Mouse (Mus musculus): ENCODE results near the gene Man1c1.

The Man1c1 gene

GRCm38 (mm10) chr4:134703835-134704546 lies at the start of gene Man1c1:
Gene Man1c1 (minus strand): TSS chr4:134704290.
- DNase-seq (ENCODE audit: low read depth, low spot score) = peak; percentile 96

GRCm38 (mm10) chr4:134753516-134754261 lies 49.6 kb upstream of the Man1c1 start:
- DNase-seq (ENCODE audit: low read depth, low spot score) = no peak

GRCm38 (mm10) chr4:134752911-134753426 lies 48.9 kb upstream of the Man1c1 start:
- no peak for DNase-seq (ENCODE audit: low read depth, low spot score)

- no peak for DNase-seq (ENCODE audit: low read depth, low spot score)
Observed at GRCm38 (mm10) chr4:134751682-134752380, 47.7 kb upstream of the Man1c1 start.

- no peak for DNase-seq (ENCODE audit: low read depth, low spot score)
Observed at GRCm38 (mm10) chr4:134750825-134751224, 46.7 kb upstream of the Man1c1 start.

GRCm38 (mm10) chr4:134750263-134750662 lies 46.2 kb upstream of the Man1c1 start:
- DNase-seq (ENCODE audit: low read depth, low spot score) = no peak

GRCm38 (mm10) chr4:134749301-134750030 lies 45.4 kb upstream of the Man1c1 start:
- DNase-seq (ENCODE audit: low read depth, low spot score) = no peak

- no peak for DNase-seq (ENCODE audit: low read depth, low spot score)
Observed at GRCm38 (mm10) chr4:134745900-134746661, 42.0 kb upstream of the Man1c1 start.

DNA sequence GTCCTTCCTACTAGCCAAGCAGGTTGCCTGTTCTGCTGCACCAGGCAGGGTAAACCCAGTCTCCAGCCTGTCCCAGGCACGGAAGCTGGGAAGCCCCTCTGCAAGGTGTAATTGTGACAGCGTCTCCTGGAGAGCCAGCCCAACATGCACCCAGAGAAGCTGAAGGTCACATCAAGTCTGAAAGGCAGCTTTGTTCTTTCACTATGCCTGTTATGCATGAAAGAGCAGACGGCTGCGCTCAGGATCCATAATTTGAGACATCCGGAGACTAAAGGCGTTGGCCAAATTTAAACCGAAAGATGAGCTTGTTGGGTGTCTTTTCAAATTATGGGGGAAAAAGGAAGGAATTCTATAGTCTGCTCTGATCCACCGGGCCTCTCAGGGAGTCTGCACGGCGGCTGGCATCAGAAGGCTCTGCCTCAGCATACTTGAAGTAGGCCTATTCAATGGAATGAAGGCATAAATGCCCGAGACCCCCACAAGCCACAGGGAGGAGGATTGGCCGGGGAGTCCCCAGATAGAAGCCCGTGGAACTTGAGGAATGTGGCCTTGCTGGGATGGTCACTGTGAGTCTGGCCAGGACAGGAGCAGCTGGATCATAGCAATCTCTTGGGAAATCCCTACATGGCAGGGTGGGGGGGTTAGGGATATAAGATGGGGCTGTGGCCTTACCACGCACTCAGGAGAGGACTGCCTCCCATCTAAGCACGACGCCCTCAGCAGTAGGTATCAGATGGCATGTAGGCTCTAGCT lies 40.0 kb upstream of the Man1c1 start:
- DNase-seq (ENCODE audit: low read depth, low spot score) = no peak

DNA sequence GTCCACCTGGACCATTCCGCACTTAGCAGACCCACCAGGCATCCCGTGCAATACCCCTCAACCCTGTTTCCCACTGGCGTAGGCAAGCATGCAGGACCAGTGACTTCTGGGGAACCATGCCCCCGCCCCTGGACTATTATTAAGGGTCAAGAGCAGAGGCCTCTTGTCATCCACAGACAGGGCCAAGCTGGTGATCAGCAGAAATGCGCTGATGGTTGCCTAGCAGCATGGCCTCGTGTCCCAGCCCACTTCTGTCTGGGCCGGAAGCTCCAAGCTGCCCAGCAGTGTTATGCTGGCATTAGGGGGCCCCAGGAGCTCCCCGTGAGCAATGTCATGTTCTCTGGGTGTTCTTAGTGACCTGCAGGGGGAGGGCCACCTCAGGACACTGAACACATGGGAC lies 37.9 kb upstream of the Man1c1 start:
- no peak for DNase-seq (ENCODE audit: low read depth, low spot score)

DNA sequence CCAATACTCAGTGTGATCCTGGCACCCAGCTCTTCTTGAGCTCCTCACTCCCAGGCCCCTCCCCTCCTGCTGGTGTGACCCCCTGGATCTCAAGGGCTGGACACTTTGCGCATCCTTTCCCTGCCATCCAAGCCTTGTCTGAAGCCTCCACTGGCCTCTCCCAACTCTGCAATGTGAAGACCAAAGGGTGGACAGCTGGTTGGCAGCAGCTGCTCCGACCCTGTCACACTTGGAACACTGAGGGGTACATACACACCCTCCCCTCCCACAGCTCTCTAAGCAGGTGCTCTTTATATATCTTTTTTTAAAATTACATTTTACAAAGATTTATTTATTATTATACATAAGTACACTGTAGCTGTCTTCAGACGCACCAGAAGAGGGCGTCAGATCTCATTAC lies 36.1 kb upstream of the Man1c1 start:
- no peak for DNase-seq (ENCODE audit: low read depth, low spot score)

DNA sequence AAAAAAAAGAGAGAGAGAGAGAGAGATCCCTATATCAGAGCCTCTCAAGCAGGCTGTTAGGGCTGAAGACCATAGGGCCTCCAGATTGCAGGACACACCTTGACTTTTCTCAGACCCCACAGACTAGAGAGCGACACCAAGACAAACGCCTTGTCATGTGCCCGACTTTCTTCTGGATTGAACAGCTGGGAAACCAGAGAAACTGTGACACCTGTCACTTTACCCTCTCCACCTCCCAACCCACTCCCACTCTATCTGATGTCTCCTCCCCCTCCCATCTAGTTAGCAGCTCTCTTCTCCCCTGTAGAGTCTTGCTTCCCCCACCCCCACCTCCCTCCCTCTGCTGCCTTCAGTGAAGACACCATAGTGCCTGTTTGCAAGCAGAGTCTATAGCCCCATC lies 35.4 kb upstream of the Man1c1 start:
- DNase-seq (ENCODE audit: low read depth, low spot score) = no peak

DNA sequence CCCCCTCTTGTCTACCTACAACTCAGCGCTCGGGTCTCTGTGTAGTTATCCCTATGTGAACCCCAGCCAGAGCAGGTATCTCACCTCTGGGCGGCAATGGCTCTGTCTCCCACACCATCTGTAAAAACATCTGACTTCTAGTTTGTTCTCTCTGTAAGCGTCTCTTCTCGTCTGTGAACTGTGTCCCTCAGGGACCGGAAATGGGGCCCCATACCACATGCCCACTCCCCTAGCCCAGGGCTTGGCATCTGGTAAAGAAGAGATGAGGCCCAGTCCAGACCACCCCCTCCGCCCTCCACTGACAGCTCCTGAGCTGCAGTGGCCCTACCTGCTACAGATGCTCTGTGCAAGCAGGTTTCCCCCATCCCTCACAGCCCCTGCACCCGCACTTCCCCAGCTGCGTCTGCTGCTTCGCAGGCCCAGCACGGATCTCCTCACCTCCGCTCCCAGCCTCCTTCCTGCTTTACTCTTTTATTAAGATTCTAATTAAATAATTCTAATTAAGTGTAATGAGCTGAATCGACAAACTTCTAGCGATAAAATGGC lies 33.3 kb upstream of the Man1c1 start:
- no peak for DNase-seq (ENCODE audit: low read depth, low spot score)

DNA sequence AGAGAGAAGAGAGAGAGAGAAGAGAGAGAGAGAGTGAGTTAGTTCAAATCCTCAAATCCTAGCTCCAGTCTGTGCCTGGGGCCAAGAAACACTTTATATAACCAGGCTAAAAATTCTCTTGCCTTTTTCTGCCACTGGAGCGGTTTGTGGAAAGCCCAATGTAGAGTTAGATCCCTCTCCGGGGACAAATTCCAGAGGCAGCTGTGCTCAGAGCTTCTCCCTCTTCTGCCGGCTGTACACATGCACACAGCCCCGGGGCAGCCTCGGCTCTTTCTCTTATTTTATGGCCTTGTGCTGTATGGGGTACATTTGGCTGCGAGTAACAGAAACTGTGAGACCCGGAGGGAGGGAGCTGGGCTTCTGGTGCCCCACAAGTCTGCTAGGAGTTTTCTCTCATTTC lies 32.1 kb upstream of the Man1c1 start:
- DNase-seq (ENCODE audit: low read depth, low spot score) = no peak

DNA sequence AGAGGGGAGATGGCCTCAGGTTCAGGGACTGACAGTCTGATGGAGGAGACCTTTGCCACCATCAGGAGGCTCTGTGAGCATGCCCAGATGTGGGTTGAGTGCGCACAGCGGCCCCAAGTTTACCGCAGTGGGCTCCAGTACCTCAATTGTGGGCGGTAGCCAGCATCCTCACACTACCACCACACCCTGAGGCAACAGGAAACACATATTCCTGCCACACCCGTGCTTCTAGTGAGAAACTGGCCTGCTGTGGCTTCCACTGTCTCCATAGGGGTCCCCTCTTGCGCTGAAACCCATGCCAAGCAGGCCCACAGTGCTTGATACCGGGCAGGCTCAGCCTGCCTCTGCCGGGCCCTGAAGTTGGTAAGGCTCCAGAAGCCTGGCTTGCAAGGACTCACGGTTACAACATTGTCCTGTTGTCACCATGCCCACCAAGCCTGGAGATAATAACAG lies 30.6 kb upstream of the Man1c1 start:
- DNase-seq (ENCODE audit: low read depth, low spot score) = no peak

GRCm38 (mm10) chr4:134734038-134734628 lies 30.0 kb upstream of the Man1c1 start:
- DNase-seq (ENCODE audit: low read depth, low spot score) = peak; percentile 32

DNA sequence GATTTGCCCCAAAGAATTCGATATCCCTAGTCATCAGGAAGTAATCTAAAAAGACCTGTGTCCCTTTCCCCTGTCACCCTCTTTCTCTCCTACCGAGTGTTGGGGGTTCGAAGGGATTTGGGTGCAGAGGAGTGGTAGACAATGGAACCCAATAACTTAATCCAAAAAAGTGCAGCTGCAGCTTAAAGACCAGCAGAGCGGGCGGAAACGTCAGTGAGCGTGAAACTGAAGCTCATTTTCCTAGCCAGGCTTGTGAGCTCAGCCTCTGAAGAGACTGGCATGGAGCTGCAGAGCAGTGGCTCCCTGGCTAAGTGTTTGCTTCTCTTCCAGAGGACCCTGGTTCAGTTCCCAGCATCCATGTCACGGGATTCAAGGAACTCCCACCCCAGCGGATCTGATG lies 29.3 kb upstream of the Man1c1 start:
- no peak for DNase-seq (ENCODE audit: low read depth, low spot score)

DNA sequence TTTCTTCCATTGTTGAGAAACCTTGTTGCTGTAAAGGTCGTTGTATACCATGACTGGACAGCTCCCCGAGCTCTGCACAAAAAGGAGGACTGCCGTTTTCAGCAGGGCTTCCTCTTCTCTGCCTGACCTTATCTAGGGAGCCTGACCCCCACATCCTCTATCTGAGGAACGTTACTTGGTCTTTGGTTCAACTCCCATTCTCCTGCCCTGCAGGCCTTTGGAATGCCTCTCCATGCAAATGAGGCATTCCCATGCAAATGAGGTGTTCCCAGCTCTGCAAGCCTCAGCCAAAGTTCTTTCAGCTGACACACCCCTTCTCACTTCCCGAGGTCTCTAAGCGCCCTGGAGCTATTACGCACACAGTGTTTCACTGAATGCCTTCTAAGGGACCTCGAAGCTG lies 26.0 kb upstream of the Man1c1 start:
- no peak for DNase-seq (ENCODE audit: low read depth, low spot score)

DNA sequence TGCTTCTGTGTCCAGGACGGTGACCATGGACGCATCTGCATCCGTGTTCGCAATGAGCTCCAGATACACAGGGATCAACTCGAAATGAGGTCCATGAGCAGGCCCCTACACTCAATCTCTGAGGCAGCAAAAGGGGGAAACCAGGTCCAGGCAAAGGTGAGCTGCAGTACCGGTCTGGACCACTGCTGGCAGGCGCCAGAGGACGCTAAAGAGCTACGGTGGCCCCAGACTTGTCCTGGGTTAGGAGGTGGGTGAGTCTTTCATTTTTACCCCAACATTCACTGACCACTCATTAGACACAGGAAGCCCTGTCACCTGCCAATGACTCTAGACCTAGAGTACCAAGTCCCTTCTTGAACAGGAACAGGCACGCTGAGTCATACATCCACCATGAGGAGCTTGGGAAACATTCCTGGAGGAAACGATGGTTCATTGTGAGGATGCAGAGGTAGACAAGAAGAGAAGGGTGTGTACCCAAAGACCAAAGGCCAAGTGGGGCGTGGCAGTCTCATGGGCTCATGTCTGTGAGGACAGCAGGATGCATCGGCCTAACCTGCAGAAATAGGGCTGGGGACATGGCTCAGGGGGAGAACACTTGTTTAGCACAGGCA lies 21.8 kb upstream of the Man1c1 start:
- no peak for DNase-seq (ENCODE audit: low read depth, low spot score)

Data from embryo, embryonic 11.5 days (tissue).